In genomic region chr19:22994531-22994930, GRCm38 (mm10) we compare ENCODE assay signal across 23 mouse cellular contexts.
"Had no signal": no experiment of that assay in that cellular context is flagged by ENCODE, and none has a peak within 500 bp of the region (broad histone marks: within the 10 kb centered on the region; RNA-seq: fewer than 3 reads in every experiment).

No protein-coding gene starts in this region.

- H3K36me3 ChIP-seq: heart, embryonic 12.5 days; hindbrain, embryonic 10.5 days; hindbrain, embryonic 12.5 days; intestine, embryonic 15.5 days; limb, embryonic 10.5 days; limb, embryonic 12.5 days; liver, embryonic 13.5 days; liver, embryonic 15.5 days had no signal

- H3K4me3 ChIP-seq: heart, embryonic 12.5 days; hindbrain, embryonic 10.5 days; hindbrain, embryonic 12.5 days; intestine, embryonic 15.5 days; layer of hippocampus, adult 2 months; left cerebral cortex, adult 2 months; limb, embryonic 10.5 days; limb, embryonic 12.5 days; liver, embryonic 13.5 days; liver, embryonic 15.5 days had no signal

- H3K4me1 ChIP-seq: heart, embryonic 12.5 days; hindbrain, embryonic 10.5 days; hindbrain, embryonic 12.5 days; intestine, embryonic 15.5 days; limb, embryonic 10.5 days; limb, embryonic 12.5 days; liver, embryonic 13.5 days; liver, embryonic 15.5 days had no signal

- H3K27ac ChIP-seq: hindbrain, embryonic 10.5 days; hindbrain, embryonic 12.5 days; hindbrain, embryonic 14.5 days; intestine, embryonic 15.5 days; layer of hippocampus, adult 2 months; left cerebral cortex, adult 2 months; limb, embryonic 10.5 days; limb, embryonic 12.5 days; liver, embryonic 13.5 days; liver, embryonic 15.5 days had no signal

- H3K27me3 ChIP-seq: heart, embryonic 12.5 days; hindbrain, embryonic 12.5 days; intestine, embryonic 15.5 days; limb, embryonic 12.5 days; liver, embryonic 13.5 days; liver, embryonic 15.5 days had no signal

- H3K9ac ChIP-seq: heart, embryonic 12.5 days; hindbrain, embryonic 12.5 days; hindbrain, embryonic 14.5 days; intestine, embryonic 15.5 days; limb, embryonic 12.5 days; liver, embryonic 13.5 days; liver, embryonic 15.5 days; liver, postnatal 0 days had no signal

- H3K9me3 ChIP-seq: heart, embryonic 12.5 days; hindbrain, embryonic 10.5 days; hindbrain, embryonic 12.5 days; intestine, embryonic 15.5 days; limb, embryonic 10.5 days; limb, embryonic 12.5 days; liver, embryonic 13.5 days; liver, embryonic 15.5 days had no signal

- DNase-seq: gastrocnemius, postnatal 10 days; gastrocnemius, postnatal 25 days; heart, postnatal 10 days; heart, postnatal 4 days; kidney, adult 18-20 months; kidney, adult 8-10 months; kidney, postnatal 10 days; kidney, postnatal 25 days; kidney, postnatal 4 days; layer of hippocampus, postnatal 36 days; liver; liver, embryonic 13.5 days; liver, postnatal 0 days had no signal
